Mouse (Mus musculus): ENCODE measurements around the gene Rabgap1l. TPM values are rescaled to one million over a fixed set of nuclear protein-coding genes. Genes with fewer than 3 reads are reported as not detected.
"Not testable (repeated sequence)": the region's sequence is repeated elsewhere in the genome, so short reads cannot be mapped to it uniquely, and the experiment has no call there.

Rabgap1l gene
- polyA plus RNA-seq, 1 experiment from 2014 or later: 69.3 TPM

DNA sequence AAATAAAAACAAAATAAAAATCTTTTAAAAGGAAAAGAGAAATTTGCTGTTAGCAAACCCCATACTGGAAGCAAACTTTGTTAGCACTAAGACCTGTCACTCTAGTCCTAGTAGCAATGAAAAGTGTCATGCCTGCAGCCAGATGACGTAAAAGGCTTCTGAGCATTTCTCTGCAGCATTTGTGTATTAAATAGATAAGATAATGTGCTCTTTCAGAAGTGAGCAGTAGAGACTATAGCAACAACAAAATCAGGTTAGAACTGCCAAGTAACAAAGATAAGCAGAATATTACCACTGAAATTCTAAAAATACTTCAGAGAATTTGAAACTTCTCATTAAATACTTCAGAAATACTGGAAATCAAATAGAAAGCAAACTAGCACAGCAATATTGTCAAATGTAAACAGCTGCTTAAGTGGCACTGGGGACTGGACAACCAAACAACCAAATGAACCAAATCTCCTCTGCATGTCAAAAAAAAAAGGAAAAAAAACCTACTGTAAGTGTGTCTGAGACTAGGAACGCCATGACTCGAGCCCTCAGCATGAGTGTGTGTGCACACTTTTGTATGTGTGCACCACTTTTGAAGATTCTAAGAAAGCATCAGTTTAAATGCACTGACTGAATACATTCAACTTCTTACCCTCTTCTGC lies 111.5 kb downstream of the Rabgap1l start:
- Histone ChIP-seq H3K36me3 (ENCODE audit: control insufficient read depth, insufficient read depth, low read length) (no peaks in the 10 kb centered on the region), H3K27me3 (replicated peaks; ENCODE audit: control insufficient read depth, insufficient read depth, low read length) (no peaks in the 10 kb centered on the region), H3K4me3 (ENCODE audit: low read depth, low read length) (no peak overlapping the region), H3K4me1 (replicated peaks; ENCODE audit: control insufficient read depth, insufficient read depth, low read length) (peaks cover 6% of the 10 kb centered on the region), H3K4me2 (no peak overlapping the region), H3K27ac (ENCODE audit: low read depth, low read length) (no peak overlapping the region), H3K9ac (ENCODE audit: low read depth, low read length) (no peak overlapping the region), H3K9me3 (ENCODE audit: control insufficient read depth, low read length) (no peaks in the 10 kb centered on the region)
- peak; percentile 79 for ATAC-seq (replicated peaks; ENCODE audit: low FRiP score)
- no peak for DNase-seq (ENCODE audit: low spot score)
- 65% methylated on average over 3 of the region's 3 CpGs for WGBS

DNA sequence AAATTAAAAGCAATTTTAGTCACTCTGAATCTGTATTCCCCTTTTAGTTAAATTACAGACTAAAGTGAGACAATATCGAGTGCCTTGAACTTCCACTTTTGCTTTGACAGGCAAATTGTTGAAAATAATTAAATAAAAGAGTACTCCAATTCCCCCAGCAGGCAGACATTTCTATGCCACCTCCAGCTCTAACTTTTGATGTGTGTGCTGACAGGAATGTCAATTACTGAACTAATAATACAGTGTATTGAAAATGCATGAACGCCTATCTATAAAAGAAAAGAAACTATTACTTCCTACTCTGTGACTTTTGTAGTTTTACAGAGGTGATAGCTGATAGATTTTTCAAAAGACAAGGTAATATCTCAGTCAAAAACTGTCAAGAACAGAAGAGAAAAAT lies 118.2 kb downstream of the Rabgap1l start:
- no peaks in the 10 kb centered on the region for H3K9me3 ChIP-seq (ENCODE audit: control insufficient read depth, low read length)
- H3K9ac ChIP-seq (ENCODE audit: low read depth, low read length): no peak overlapping the region
- ATAC-seq (replicated peaks; ENCODE audit: low FRiP score) (no peak), DNase-seq (ENCODE audit: low spot score) (no peak)
- no peaks in the 10 kb centered on the region; the same call in 1 of the 2 replicates for H3K36me3 ChIP-seq (ENCODE audit: control insufficient read depth, insufficient read depth, low read length)
- no peaks in the 10 kb centered on the region for H3K4me1 ChIP-seq (replicated peaks; ENCODE audit: control insufficient read depth, insufficient read depth, low read length)
- no peaks in the 10 kb centered on the region for H3K27me3 ChIP-seq (replicated peaks; ENCODE audit: control insufficient read depth, insufficient read depth, low read length)
- WGBS: 82% methylated on average over 2 of the region's 2 CpGs
- H3K4me3 ChIP-seq (ENCODE audit: low read depth, low read length): no peak overlapping the region
- H3K4me2 ChIP-seq: no peak overlapping the region
- H3K27ac ChIP-seq (ENCODE audit: low read depth, low read length): no peak overlapping the region

DNA sequence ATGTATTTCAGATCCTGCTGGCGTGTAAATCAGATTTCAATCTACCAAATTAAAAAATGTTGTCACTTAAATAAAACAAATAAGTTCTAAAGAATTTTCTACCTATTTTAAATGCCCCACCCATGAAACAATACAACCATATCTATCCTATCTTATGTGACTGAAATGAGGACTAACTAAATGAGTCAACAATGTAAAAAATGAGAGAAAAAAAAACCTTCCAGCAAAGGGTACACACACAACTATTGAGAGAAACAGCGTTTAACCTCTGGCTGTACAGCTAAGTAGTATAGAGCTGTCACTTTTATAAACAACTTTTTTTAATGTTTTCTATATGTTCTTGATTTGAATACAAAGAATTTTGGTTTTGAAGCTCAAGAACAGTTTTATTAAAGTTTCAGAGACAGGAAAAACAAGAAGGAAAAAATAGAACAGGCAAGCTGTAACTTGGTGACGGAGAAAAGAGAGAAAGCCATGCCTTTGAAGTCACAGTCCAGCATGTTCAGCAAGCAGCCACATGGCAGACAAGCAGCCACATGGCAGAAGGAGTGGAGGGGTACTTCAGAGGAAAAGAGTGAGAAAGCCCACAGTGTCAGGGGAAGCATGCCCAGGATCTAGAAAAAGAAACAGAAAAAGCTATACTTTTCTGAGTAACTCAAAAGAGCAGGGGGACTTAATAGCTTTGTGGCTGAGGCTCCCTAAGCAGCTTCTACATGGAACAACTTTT lies 120.8 kb downstream of the Rabgap1l start:
- 78% methylated on average over 3 of the region's 3 CpGs for WGBS
- H3K9me3 ChIP-seq (ENCODE audit: control insufficient read depth, low read length): no peaks in the 10 kb centered on the region

DNA sequence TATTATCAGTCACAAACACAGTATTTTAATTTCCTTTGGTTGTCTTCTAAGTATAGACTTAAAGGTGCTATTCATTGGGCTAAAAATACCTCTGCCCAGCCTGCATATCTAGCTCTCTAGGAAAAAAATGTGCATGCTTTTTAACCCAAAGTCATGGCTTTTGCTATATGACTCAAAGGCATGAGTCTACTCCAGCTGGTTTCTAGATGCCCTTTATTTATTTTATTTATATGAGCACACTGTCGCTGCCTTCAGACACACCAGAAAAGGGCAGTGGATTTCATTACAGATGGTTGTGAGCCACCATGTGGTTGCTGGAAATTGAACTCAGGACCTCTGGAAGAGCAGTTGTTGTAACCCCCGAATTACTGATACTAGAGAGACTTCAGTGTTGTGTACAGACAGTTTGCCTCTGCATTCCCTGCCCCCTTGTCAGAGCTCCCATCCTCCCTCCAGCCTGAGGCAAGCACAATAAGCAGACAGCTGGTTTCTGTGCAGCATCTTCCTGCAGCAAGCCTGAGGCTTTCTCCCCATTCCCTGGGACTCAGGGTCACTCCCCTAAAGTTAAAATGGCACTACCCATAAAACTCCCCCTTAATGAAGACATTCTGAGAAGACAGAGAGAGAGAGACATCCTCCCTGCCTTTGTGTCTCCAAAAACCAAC lies 137.1 kb downstream of the Rabgap1l start:
- Histone ChIP-seq H3K27me3 (replicated peaks; ENCODE audit: control insufficient read depth, insufficient read depth, low read length) (no peaks in the 10 kb centered on the region), H3K9ac (ENCODE audit: low read depth, low read length) (no peak overlapping the region), H3K9me3 (ENCODE audit: control insufficient read depth, low read length) (no peaks in the 10 kb centered on the region), H3K4me3 (ENCODE audit: low read depth, low read length) (no peak overlapping the region), H3K36me3 (ENCODE audit: control insufficient read depth, insufficient read depth, low read length) (no peaks in the 10 kb centered on the region), H3K27ac (ENCODE audit: low read depth, low read length) (no peak overlapping the region), H3K4me2 (no peak overlapping the region), H3K4me1 (replicated peaks; ENCODE audit: control insufficient read depth, insufficient read depth, low read length) (no peaks in the 10 kb centered on the region)
- no peak for ATAC-seq (replicated peaks; ENCODE audit: low FRiP score)
- DNase-seq (ENCODE audit: low spot score): no peak
- 62% methylated on average over 2 of the region's 2 CpGs for WGBS

More for the DNA sequence above, 120.8 kb downstream of the Rabgap1l start:
- Histone ChIP-seq H3K27ac (ENCODE audit: low read depth, low read length) (no peak overlapping the region), H3K36me3 (ENCODE audit: control insufficient read depth, insufficient read depth, low read length) (no peaks in the 10 kb centered on the region; the same call in 1 of the 2 replicates), H3K4me2 (no peak overlapping the region), H3K27me3 (replicated peaks; ENCODE audit: control insufficient read depth, insufficient read depth, low read length) (no peaks in the 10 kb centered on the region), H3K4me3 (ENCODE audit: low read depth, low read length) (no peak overlapping the region), H3K4me1 (replicated peaks; ENCODE audit: control insufficient read depth, insufficient read depth, low read length) (peaks cover 3% of the 10 kb centered on the region; the same call in 1 of the 2 replicates), H3K9ac (ENCODE audit: low read depth, low read length) (no peak overlapping the region)
- no peak for DNase-seq (ENCODE audit: low spot score)
- ATAC-seq (replicated peaks; ENCODE audit: low FRiP score): no peak

DNA sequence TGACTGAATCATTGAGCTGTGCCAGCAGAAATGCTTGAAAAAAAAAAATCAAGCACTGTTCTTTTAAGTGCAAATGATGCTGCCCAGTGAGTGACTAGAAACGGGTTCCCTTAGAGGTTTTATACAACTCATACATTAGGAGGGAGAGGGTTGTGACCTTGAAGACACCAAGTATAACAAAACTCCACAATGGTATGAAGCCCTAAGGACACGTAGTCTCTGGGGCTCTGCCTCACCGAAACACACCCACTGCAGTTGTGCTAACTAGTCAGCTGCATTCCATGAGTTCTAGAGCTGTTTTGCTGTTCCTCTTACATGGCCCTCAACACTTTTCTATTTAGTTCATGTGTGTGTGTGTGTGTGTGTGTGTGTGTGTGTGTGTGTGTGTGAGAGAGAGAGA lies 141.3 kb downstream of the Rabgap1l start:
- ATAC-seq (replicated peaks; ENCODE audit: low FRiP score): no peak
- Histone ChIP-seq H3K9ac (ENCODE audit: low read depth, low read length) (no peak overlapping the region), H3K4me3 (ENCODE audit: low read depth, low read length) (no peak overlapping the region), H3K27ac (ENCODE audit: low read depth, low read length) (no peak overlapping the region), H3K4me2 (no peak overlapping the region), H3K9me3 (ENCODE audit: control insufficient read depth, low read length) (no peaks in the 10 kb centered on the region), H3K36me3 (ENCODE audit: control insufficient read depth, insufficient read depth, low read length) (no peaks in the 10 kb centered on the region), H3K27me3 (replicated peaks; ENCODE audit: control insufficient read depth, insufficient read depth, low read length) (no peaks in the 10 kb centered on the region), H3K4me1 (replicated peaks; ENCODE audit: control insufficient read depth, insufficient read depth, low read length) (no peaks in the 10 kb centered on the region)
- WGBS: 63% methylated on average over 3 of the region's 3 CpGs
- DNase-seq (ENCODE audit: low spot score): no peak

DNA sequence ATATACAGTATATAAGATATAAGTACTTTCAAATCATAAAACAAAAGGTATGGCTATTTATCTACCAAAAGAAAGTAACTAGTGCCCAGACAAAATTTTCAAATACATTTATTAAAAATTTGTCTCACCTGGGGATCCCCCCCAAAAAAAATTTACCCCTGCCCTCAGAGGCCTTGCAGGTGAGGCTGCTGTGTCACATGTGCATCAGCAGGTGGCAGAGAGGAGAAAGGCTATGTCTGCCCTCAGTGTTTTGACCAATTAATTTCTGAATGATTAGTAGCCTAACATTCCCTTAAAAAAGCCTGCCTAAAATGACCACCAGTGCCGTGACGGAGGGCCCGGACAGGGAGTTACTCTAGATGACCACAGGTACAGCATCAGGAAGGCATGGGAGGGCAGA lies 147.6 kb downstream of the Rabgap1l start:
- 90% methylated on average over 3 of the region's 3 CpGs for WGBS
- no peak for DNase-seq (ENCODE audit: low spot score)
- H3K4me2 ChIP-seq: no peak overlapping the region
- H3K9me3 ChIP-seq (ENCODE audit: control insufficient read depth, low read length): no peaks in the 10 kb centered on the region
- H3K9ac ChIP-seq (ENCODE audit: low read depth, low read length): no peak overlapping the region
- no peak overlapping the region for H3K27ac ChIP-seq (ENCODE audit: low read depth, low read length)
- no peak for ATAC-seq (replicated peaks; ENCODE audit: low FRiP score)
- H3K4me3 ChIP-seq (ENCODE audit: low read depth, low read length): no peak overlapping the region
- no peaks in the 10 kb centered on the region for H3K4me1 ChIP-seq (replicated peaks; ENCODE audit: control insufficient read depth, insufficient read depth, low read length)
- H3K27me3 ChIP-seq (replicated peaks; ENCODE audit: control insufficient read depth, insufficient read depth, low read length): no peaks in the 10 kb centered on the region
- no peaks in the 10 kb centered on the region for H3K36me3 ChIP-seq (ENCODE audit: control insufficient read depth, insufficient read depth, low read length)

DNA sequence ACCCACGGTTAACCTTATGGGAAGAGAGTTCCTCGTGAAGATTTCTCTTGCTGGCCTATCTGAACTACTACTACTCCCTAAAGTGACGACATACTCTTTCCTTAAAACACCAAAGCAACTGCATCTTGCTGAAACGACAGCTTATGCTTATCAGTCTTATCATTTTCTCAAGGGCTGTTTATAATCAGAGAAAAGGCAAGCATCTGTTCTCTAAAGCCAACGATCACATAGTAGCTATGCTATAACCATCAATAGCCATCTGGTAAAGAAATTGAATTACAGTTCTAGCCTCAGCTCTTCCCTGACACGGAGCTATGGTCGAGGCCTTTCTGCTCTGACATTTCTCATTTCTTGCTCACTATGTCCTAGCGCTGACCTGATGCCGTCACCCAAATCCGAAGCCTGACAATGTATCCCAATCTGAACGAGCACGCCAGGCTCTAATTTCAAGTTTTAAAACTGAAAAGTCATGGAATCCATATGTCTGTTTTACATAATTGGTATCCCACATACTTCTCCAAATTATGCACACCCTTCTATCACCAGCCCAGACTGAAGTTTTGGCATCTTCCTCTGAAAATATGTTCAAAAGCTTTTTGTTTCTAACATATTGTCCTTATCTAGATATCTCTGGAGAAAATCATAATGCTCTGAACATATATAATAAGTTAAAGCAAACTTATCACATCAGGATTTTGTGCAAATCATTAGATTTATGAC lies 164.6 kb downstream of the Rabgap1l start:
- ATAC-seq (replicated peaks; ENCODE audit: low FRiP score): no peak
- 78% methylated on average over 12 of the region's 12 CpGs for WGBS

DNA sequence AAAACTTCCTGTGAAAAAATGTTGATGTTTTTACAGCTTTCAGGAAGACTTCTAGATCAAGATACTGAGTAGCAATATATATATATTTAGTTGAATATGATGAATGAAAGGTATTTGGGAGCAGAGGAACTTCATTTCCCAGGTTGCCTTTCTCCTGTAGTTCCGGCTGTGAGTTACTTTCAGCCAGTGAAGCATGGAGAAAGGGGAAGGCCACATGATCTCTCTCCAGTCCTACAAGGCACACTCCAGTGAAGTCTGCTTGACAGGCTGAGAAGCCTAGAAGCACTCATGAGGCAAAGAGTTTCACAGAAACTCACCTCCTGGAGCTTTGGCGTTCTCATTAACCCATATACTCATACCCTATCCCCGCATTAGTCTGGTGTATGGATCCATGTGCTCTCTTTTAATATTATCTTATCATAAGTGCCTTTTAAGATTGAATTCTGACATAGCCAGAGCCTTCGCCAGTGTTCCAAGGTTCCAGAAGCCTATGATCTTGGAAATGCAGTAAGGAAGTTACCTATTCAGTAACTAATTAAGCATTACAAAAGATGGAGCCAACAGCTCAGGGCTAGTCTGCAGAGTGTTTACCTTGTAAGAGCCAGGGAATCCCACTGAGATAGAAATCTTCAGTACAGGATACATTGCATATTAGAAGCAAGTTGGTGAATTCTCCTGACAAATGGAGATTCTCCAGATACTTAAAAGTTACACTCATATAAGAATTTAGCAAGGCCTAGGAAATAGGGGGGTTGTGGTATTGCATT lies 168.5 kb downstream of the Rabgap1l start:
- H3K36me3 ChIP-seq (ENCODE audit: control insufficient read depth, insufficient read depth, low read length); H3K27ac ChIP-seq (ENCODE audit: low read depth, low read length); DNase-seq (ENCODE audit: low spot score); H3K4me2 ChIP-seq; ATAC-seq (replicated peaks; ENCODE audit: low FRiP score); H3K27me3 ChIP-seq (replicated peaks; ENCODE audit: control insufficient read depth, insufficient read depth, low read length); H3K4me3 ChIP-seq (ENCODE audit: low read depth, low read length); H3K9ac ChIP-seq (ENCODE audit: low read depth, low read length); H3K4me1 ChIP-seq (replicated peaks; ENCODE audit: control insufficient read depth, insufficient read depth, low read length); H3K9me3 ChIP-seq (ENCODE audit: control insufficient read depth, low read length): not testable (repeated sequence)
- 66% methylated on average over 4 of the region's 4 CpGs for WGBS

More for the DNA sequence above, 164.6 kb downstream of the Rabgap1l start:
- Histone ChIP-seq H3K4me1 (replicated peaks; ENCODE audit: control insufficient read depth, insufficient read depth, low read length) (no peaks in the 10 kb centered on the region), H3K36me3 (ENCODE audit: control insufficient read depth, insufficient read depth, low read length) (no peaks in the 10 kb centered on the region), H3K27me3 (replicated peaks; ENCODE audit: control insufficient read depth, insufficient read depth, low read length) (no peaks in the 10 kb centered on the region), H3K9ac (ENCODE audit: low read depth, low read length) (no peak overlapping the region), H3K9me3 (ENCODE audit: control insufficient read depth, low read length) (no peaks in the 10 kb centered on the region), H3K4me2 (no peak overlapping the region), H3K27ac (ENCODE audit: low read depth, low read length) (no peak overlapping the region), H3K4me3 (ENCODE audit: low read depth, low read length) (no peak overlapping the region)
- no peak for DNase-seq (ENCODE audit: low spot score)

Data from liver, embryonic 11.5 days (tissue).